Mouse (Mus musculus) erythroblast, embryonic 14.5 days (primary cell): Measurements from ENCODE around the gene Kif22.

Experiments used
- GATA1 ChIP-seq: IDR thresholded peaks from 2 replicates; pipeline ENCODE4 v1.6.1; 2012; ENCODE audit warnings: low read length, inconsistent platforms, mixed read lengths
- TAL1 ChIP-seq: IDR thresholded peaks from 3 replicates; pipeline ENCODE4 v1.6.1; 2012; ENCODE audit warnings: low read length, inconsistent platforms, mixed read lengths

- TF ChIP-seq GATA1: no peak
- TF ChIP-seq TAL1: no peak
These were observed 33.9 kb upstream of the Kif22 start for GRCm38 (mm10) chr7:127076188-127076587.
